Mouse (Mus musculus) ES-Bruce4 (cell line): Measurements from ENCODE around the gene Rassf8.

Source experiments
- CTCF ChIP-seq: IDR thresholded peaks from one replicate; pipeline ENCODE4 v1.8.1; 2011; ENCODE audit warnings: low read depth, low read length
- POLR2A ChIP-seq: IDR thresholded peaks from one replicate; pipeline ENCODE4 v1.8.1; 2011; ENCODE audit warnings: low read length; ENCODE audit not compliant: insufficient read depth

DNA sequence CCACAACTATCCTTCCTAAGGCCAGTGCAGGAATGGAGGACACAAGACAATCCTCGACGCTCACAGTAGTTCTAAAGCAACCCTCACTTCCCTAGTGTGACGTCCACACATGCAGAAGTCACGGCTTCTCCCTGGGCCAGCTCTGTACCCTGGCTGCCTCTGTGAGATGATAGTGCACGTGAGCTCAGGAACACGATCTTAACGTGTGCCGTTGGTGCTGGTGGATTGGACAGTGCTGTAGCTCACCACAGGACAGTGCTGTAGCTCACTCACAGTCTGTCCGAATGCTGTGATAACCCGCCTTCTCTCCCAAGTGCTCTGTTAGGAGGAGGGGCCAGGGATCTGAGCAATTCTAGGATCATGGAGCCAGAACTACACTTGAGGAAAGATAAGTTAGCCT, 12.1 kb downstream of the Rassf8 start:
- no peak for TF ChIP-seq CTCF
- no peak for TF ChIP-seq POLR2A
